Mouse (Mus musculus) heart, postnatal 25 days (tissue): ENCODE results near the gene Pa2g4. TPM values are rescaled to one million over a fixed set of nuclear protein-coding genes. Genes with fewer than 3 reads are reported as not detected.

Source experiments
- DNase-seq: peaks from one replicate; pipeline ENCODE4 v3.0.0; 2022; ENCODE audit warnings: low spot score
- intact Hi-C: fragments of 180-260 bp; cut with DNase I; formaldehyde crosslinking; loops from one replicate; pipeline ENCODE4 v1.15.1; 2025
- microRNA-seq: library from miRNA; unstranded; fragments of <30 nt; microRNA quantifications from one replicate; pipeline ENCODE4 v1.2.0, GENCODE M21; 2022
- total RNA-seq, 2 experiments: library from RNA; stranded (reverse); gene quantifications; 2 replicates each; pipeline ENCODE4 v1.2.3; 2021

Pa2g4 gene
- total RNA-seq, 2 experiments from 2014 or later, result 45.8 to 48.6 TPM

GRCm38 (mm10) chr10:128515044-128515443 is 50.7 kb downstream of the Pa2g4 start:
- DNase-seq, result no peak
- intact Hi-C loops, result no loop called here

GRCm38 (mm10) chr10:128511761-128512160 is 54.0 kb downstream of the Pa2g4 start:
- intact Hi-C loops, result no loop called here
- DNase-seq, result no peak

- DNase-seq, result no peak
Observed at GRCm38 (mm10) chr10:128511189-128511588, 54.6 kb downstream of the Pa2g4 start.

GRCm38 (mm10) chr10:128510301-128510700 is 55.5 kb downstream of the Pa2g4 start:
- intact Hi-C loops, result no loop called here

More at GRCm38 (mm10) chr10:128511189-128511588, 54.6 kb downstream of the Pa2g4 start:
- intact Hi-C loops, result no loop called here

GRCm38 (mm10) chr10:128509831-128510230 is 56.0 kb downstream of the Pa2g4 start:
- DNase-seq, result no peak
- intact Hi-C loops, result loop anchor here (5.0 kb wide), 1 partner anchor 32 kb away; no protein-coding TSS in a partner anchor

More at GRCm38 (mm10) chr10:128510301-128510700, 55.5 kb downstream of the Pa2g4 start:
- no peak for DNase-seq

- DNase-seq, result no peak
- intact Hi-C loops, result loop anchor here (5.0 kb wide), 1 partner anchor 33 kb away; no protein-coding TSS in a partner anchor
Observed at GRCm38 (mm10) chr10:128509203-128509602, 56.6 kb downstream of the Pa2g4 start.

- intact Hi-C loops, result loop anchor here (5.0 kb wide), 1 partner anchor 34 kb away; no protein-coding TSS in a partner anchor
- no peak for DNase-seq
Observed at GRCm38 (mm10) chr10:128508260-128508659, 57.5 kb downstream of the Pa2g4 start.

Small RNA genes lying within 50 kb of the gene (microRNA-seq; reads per million reads assigned to microRNA genes)
- gene Gm47275, result not detected
- gene Mir6916, result not detected
- not detected for gene Mir6917

Other genes starting within 250 kb of the Pa2g4 start
- gene Cnpy2, start 243.5 kb downstream of the Pa2g4 start, total RNA-seq, result 10 to 100 TPM; 58.9 to 62.5 TPM
- 1,000 to 10,000 TPM; 1,194 to 1,233 TPM for gene Cs, start 228.3 kb downstream of the Pa2g4 start, total RNA-seq
- gene Coq10a, start 197.0 kb downstream of the Pa2g4 start, total RNA-seq, result 100 to 1,000 TPM; 272 to 314 TPM
- 10 to 100 TPM; 43.7 to 51.0 TPM for gene Ankrd52, start 188.9 kb downstream of the Pa2g4 start, total RNA-seq
- gene Slc39a5, start 164.8 kb downstream of the Pa2g4 start, total RNA-seq, result not detected
- 10 to 100 TPM; 44.4 to 46.8 TPM for gene Nabp2, start 154.5 kb downstream of the Pa2g4 start, total RNA-seq
- gene Rnf41, start 154.3 kb downstream of the Pa2g4 start, total RNA-seq, result 10 to 100 TPM; 16.0 to 16.5 TPM
- gene Smarcc2, start 106.7 kb downstream of the Pa2g4 start, total RNA-seq, result 10 to 100 TPM; 75.8 to 78.4 TPM
- 100 to 1,000 TPM; 294 to 314 TPM for gene Myl6, start 71.8 kb downstream of the Pa2g4 start, total RNA-seq
- gene Myl6b, start 67.3 kb downstream of the Pa2g4 start, total RNA-seq, result 1 to 10 TPM; 2.5 to 2.9 TPM
- gene Esyt1, start 40.1 kb downstream of the Pa2g4 start, total RNA-seq, result 10 to 100 TPM; 16.8 to 19.0 TPM
- gene Zc3h10, start 18.2 kb downstream of the Pa2g4 start, total RNA-seq, result 1 to 10 TPM; 7.6 to 9.1 TPM
- 1,000 to 10,000 TPM; 1,495 to 1,582 TPM for gene Rpl41, start 16.7 kb downstream of the Pa2g4 start, total RNA-seq
- 1 to 10 TPM; 8.3 to 8.6 TPM for gene Erbb3, start 23.7 kb upstream of the Pa2g4 start, total RNA-seq
- 100 to 1,000 TPM; 253 to 266 TPM for gene Rps26, start 60.8 kb upstream of the Pa2g4 start, total RNA-seq
- gene Ikzf4, start 80.0 kb upstream of the Pa2g4 start, total RNA-seq, result 1 to 10 TPM in 1 of 2 experiments, under 1 TPM in 1; 0.52 to 1.2 TPM
- 10 to 100 TPM; 22.1 to 23.1 TPM for gene Suox, start 108.1 kb upstream of the Pa2g4 start, total RNA-seq
- 10 to 100 TPM; 68.9 to 72.5 TPM for gene Rab5b, start 130.3 kb upstream of the Pa2g4 start, total RNA-seq
- gene Pmel, start 138.2 kb upstream of the Pa2g4 start, total RNA-seq, result under 1 TPM; 0.49 to 0.89 TPM
- gene Cdk2, start 139.0 kb upstream of the Pa2g4 start, total RNA-seq, result 10 to 100 TPM; 12.7 to 15.7 TPM
- 10 to 100 TPM; 11.7 to 11.9 TPM for gene Dgka, start 178.9 kb upstream of the Pa2g4 start, total RNA-seq
- 1 to 10 TPM; 6.8 to 8.6 TPM for gene Pym1, start 181.9 kb upstream of the Pa2g4 start, total RNA-seq
- gene Mmp19, start 224.9 kb upstream of the Pa2g4 start, total RNA-seq, result 1 to 10 TPM; 3.1 to 3.2 TPM
- gene Dnajc14, start 238.1 kb upstream of the Pa2g4 start, total RNA-seq, result 10 to 100 TPM; 31.8 to 38.2 TPM
- 1 to 10 TPM; 5.8 to 6.4 TPM for gene Tmem198b, start 238.4 kb upstream of the Pa2g4 start, total RNA-seq